Mouse (Mus musculus) embryonic facial prominence, embryonic 14.5 days (tissue): ENCODE results near the gene Ptprh. TPM values are rescaled to one million over a fixed set of nuclear protein-coding genes. Genes with fewer than 3 reads are reported as not detected.

Source experiments
- microRNA-seq: library from miRNA; unstranded; fragments of <30 nt; microRNA quantifications from one replicate; pipeline ENCODE4, GENCODE M21; 2016; ENCODE audit warnings: borderline number of aligned reads
- polyA plus RNA-seq: library from polyadenylated mRNA; unstranded; fragments of >200 nt; fragmentation: Nextera tagmentation; extraction: Ambion mirVana; gene quantifications from 2 replicates; pipeline ENCODE4 v1.2.1, GENCODE M21; 2014

Ptprh gene
- polyA plus RNA-seq, 1 experiment from 2014 or later, result not detected

Small RNAs within 50 kb of the gene (microRNA-seq; reads per million reads assigned to microRNA genes)
- not detected for gene Gm23577

Other genes starting within 250 kb of the Ptprh start
- 0.30 and 0.36 TPM in 2 replicates for gene Gp6, start 206.3 kb downstream of the Ptprh start, polyA plus RNA-seq
- 21.6 and 23.9 TPM in 2 replicates for gene Rdh13, start 158.4 kb downstream of the Ptprh start, polyA plus RNA-seq
- gene Eps8l1, start 143.4 kb downstream of the Ptprh start, polyA plus RNA-seq, result 4.9 and 8.0 TPM in 2 replicates
- gene Ppp1r12c, start 102.4 kb downstream of the Ptprh start, polyA plus RNA-seq, result 49.2 and 50.8 TPM in 2 replicates
- 405 and 459 TPM in 2 replicates for gene Tnnt1, start 87.7 kb downstream of the Ptprh start, polyA plus RNA-seq
- 2.6 and 3.4 TPM in 2 replicates for gene Tnni3, start 79.8 kb downstream of the Ptprh start, polyA plus RNA-seq
- gene Dnaaf3, start 71.6 kb downstream of the Ptprh start, polyA plus RNA-seq, result 1.2 and 1.4 TPM in 2 replicates
- gene Syt5, start 56.5 kb downstream of the Ptprh start, polyA plus RNA-seq, result 5.8 and 8.1 TPM in 2 replicates
- gene Tmem86b, start 27.4 kb upstream of the Ptprh start, polyA plus RNA-seq, result 1.0 and 1.2 TPM in 2 replicates
- gene Ppp6r1, start 55.0 kb upstream of the Ptprh start, polyA plus RNA-seq, result 7.1 and 7.7 TPM in 2 replicates
- 77.5 and 77.7 TPM in 2 replicates for gene Hspbp1, start 81.0 kb upstream of the Ptprh start, polyA plus RNA-seq
- 1.6 and 1.8 TPM in 2 replicates for gene Brsk1, start 86.6 kb upstream of the Ptprh start, polyA plus RNA-seq
- gene Tmem150b, start 121.2 kb upstream of the Ptprh start, polyA plus RNA-seq, result 0.11 TPM in 1 of 2 replicates, not detected in the other
- 41.5 and 50.6 TPM in 2 replicates for gene Kmt5c, start 136.1 kb upstream of the Ptprh start, polyA plus RNA-seq
- 36.4 and 39.6 TPM in 2 replicates for gene Cox6b2, start 149.1 kb upstream of the Ptprh start, polyA plus RNA-seq
- not detected in 2 replicates for gene Fam71e2, start 167.3 kb upstream of the Ptprh start, polyA plus RNA-seq
- gene Il11, start 178.8 kb upstream of the Ptprh start, polyA plus RNA-seq, result 0.13 TPM in 1 of 2 replicates, not detected in the other
- not detected in 2 replicates for gene Tmem190, start 178.9 kb upstream of the Ptprh start, polyA plus RNA-seq
- gene Tmem238, start 185.6 kb upstream of the Ptprh start, polyA plus RNA-seq, result 5.5 and 6.6 TPM in 2 replicates
- gene Rpl28, start 188.8 kb upstream of the Ptprh start, polyA plus RNA-seq, result 275 and 300 TPM in 2 replicates
- 347 and 359 TPM in 2 replicates for gene Ube2s, start 208.5 kb upstream of the Ptprh start, polyA plus RNA-seq
- 0.68 and 0.76 TPM in 2 replicates for gene Shisa7, start 240.7 kb upstream of the Ptprh start, polyA plus RNA-seq